Mouse (Mus musculus): ENCODE measurements around the gene Rab1a. TPM values are rescaled to one million over a fixed set of nuclear protein-coding genes. Genes with fewer than 3 reads are reported as not detected.

Rab1a gene
- polyA plus RNA-seq, 1 experiment from 2014 or later = 174 TPM

DNA sequence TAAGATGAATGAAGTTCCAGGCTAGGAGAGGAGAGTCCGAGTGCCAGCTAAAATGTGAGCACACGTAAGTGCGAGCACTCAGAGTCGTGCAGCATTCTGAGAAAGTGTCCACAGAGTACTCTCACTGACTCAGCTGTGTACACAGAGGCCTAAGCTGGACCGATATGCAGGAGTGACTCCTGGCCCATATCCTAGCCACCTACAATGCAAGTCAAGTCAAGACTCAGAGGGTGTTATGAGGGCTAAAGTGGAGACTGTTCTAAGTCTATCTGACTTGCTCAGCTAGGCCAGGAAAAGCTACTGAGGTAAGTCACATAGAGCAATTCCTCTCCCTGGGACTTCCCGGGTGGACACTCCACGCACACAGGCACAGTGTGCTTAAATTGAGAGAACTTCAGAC is 35.8 kb downstream of the Rab1a start:
- DNase-seq (ENCODE audit: low read depth, low spot score) (no peak), ATAC-seq (no peak)
- in situ Hi-C loops (cut with MboI; ENCODE audit: low pct_unique_long_range_greater_than_20kb) = no loop called here
- ChIA-PET POLR2A (no interaction called here), CTCF (interaction anchor here (1.2 to 2.1 kb wide), 2 partner anchors 9 to 96 kb away, joined by 4 to 5 read pairs; no protein-coding TSS in a partner anchor)
- no peak for TF ChIP-seq CTCF (IDR thresholded peaks at IDR 0.05)
- no peaks in the 10 kb centered on the region for H3K27me3 ChIP-seq

DNA sequence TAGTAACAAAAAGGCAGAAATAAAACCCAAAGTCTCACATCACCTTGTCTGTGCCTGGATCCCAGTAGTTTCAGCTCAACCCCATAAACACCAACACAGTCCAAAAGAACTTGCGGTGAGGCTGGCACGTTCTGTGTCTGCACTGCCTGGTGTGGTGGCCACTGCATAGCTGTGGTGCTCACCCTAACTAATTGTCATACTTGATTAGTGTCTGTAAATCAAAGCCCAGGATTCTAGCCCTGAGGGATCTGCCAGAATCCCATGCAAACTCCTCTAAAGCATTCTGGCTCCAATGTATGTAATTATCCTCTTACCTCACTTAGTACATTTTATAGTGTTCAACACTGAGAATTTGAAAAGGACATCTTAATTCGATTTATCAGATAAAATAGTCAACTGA is 36.7 kb downstream of the Rab1a start:
- ChIA-PET CTCF (no interaction called here), POLR2A (no interaction called here)
- no peaks in the 10 kb centered on the region for H3K27me3 ChIP-seq
- in situ Hi-C loops (cut with MboI; ENCODE audit: low pct_unique_long_range_greater_than_20kb) = no loop called here
- TF ChIP-seq CTCF (IDR thresholded peaks at IDR 0.05) = no peak
- DNase-seq (ENCODE audit: low read depth, low spot score) = no peak
- no peak for ATAC-seq

GRCm38 (mm10) chr11:20239279-20239861 is 38.1 kb downstream of the Rab1a start:
- TF ChIP-seq CTCF (IDR thresholded peaks at IDR 0.05) = no peak
- H3K27me3 ChIP-seq = no peaks in the 10 kb centered on the region
- ChIA-PET POLR2A (interaction anchor here (1.1 to 1.2 kb wide), 2 partner anchors 8 to 11 kb away, joined by 3 read pairs; no protein-coding TSS in a partner anchor), CTCF (no interaction called here)
- ATAC-seq = no peak
- no peak for DNase-seq (ENCODE audit: low read depth, low spot score)
- in situ Hi-C loops (cut with MboI; ENCODE audit: low pct_unique_long_range_greater_than_20kb) = no loop called here

- in situ Hi-C loops (cut with MboI; ENCODE audit: low pct_unique_long_range_greater_than_20kb) = no loop called here
- POLR2A ChIA-PET = interaction anchor here (1.1 to 1.2 kb wide), 2 partner anchors 9 to 10 kb away, joined by 3 read pairs; no protein-coding TSS in a partner anchor
- H3K27me3 ChIP-seq = no peaks in the 10 kb centered on the region
- CTCF ChIA-PET = no interaction called here
- no peak for TF ChIP-seq CTCF (IDR thresholded peaks at IDR 0.05)
- DNase-seq (ENCODE audit: low read depth, low spot score) (no peak), ATAC-seq (no peak)
Measured at GRCm38 (mm10) chr11:20240331-20240730, 39.1 kb downstream of the Rab1a start.

- TF ChIP-seq CTCF (IDR thresholded peaks at IDR 0.05) = no peak
Measured at GRCm38 (mm10) chr11:20241311-20241710, 40.1 kb downstream of the Rab1a start.

DNA sequence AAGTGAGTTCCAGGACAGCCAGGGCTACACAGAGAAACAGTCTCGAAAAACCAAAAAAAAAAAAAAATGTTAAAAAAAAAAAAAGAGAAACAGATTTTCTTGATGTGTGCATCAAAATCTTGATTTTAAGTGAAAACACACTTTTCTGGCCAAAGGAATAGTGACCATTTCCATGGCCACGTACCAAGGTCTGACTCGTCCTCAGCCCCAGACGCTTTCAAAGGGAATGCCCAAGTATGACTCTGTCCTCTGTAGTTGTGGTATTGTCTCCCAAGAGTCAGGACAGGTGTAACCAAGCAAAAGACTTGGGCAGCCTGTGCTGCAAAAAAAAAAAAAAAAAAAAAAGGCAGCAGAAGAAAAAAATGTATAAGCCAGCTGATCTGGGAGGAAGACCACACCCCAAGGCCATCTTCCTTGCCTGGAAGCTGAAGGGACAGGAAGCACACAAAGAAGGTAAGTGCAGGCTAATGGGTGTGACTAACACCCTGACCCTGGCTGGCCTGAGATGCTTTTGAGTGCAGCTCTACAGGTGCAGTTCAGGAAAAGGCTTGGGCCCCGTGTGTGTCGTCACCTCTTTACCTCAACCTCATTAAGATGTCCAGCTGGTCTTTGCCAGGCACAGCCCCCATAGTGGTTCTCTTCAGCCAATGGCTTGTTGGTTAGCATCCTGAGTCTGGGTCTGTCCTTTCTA is 41.3 kb downstream of the Rab1a start:
- ATAC-seq = no peak
- H3K27me3 ChIP-seq = no peaks in the 10 kb centered on the region
- no peak for DNase-seq (ENCODE audit: low read depth, low spot score)
- ChIA-PET CTCF (interaction anchor here (0.6 kb wide), 1 partner anchor 431 kb away, joined by 3 read pairs; no protein-coding TSS in a partner anchor), POLR2A (no interaction called here)
- in situ Hi-C loops (cut with MboI; ENCODE audit: low pct_unique_long_range_greater_than_20kb) = no loop called here
- no peak for TF ChIP-seq CTCF (IDR thresholded peaks at IDR 0.05)

More at GRCm38 (mm10) chr11:20241311-20241710, 40.1 kb downstream of the Rab1a start:
- POLR2A ChIA-PET = no interaction called here
- in situ Hi-C loops (cut with MboI; ENCODE audit: low pct_unique_long_range_greater_than_20kb) = no loop called here
- no peaks in the 10 kb centered on the region for H3K27me3 ChIP-seq
- no peak for DNase-seq (ENCODE audit: low read depth, low spot score)
- no peak for ATAC-seq
- CTCF ChIA-PET = no interaction called here

DNA sequence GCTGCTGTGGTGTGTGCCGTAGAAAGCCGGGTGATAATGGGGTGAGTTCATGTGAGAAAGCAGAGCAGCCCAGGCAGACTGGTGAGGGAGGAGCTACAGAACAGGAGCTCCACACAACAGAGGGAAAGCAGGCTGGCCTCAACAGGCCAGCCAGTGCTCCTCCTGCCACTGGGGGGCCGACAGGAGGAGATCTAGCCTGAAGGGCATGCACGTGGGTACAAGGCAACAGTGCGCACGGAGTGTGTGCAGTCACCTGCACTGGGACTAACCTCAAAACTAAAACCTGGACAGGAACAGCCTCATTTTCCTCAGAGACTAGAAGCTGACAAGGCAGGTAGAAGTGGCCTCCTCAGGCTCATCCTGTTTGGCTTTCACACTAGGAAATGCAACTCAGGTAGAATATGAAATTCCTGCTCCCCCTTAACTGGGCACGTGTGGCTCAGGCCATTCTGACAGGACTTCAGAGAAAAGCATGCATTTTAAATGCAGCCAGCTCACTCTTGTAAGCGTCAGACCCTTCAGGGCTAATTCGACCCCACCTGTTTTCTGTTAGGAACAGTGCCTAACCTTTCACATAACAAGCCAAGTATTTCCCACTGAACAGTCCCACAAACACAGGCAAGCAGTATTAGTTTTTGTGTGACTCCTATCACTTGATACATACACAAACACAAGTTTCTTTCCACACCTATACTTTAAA is 42.1 kb downstream of the Rab1a start:
- ATAC-seq (no peak), DNase-seq (ENCODE audit: low read depth, low spot score) (no peak)
- ChIA-PET CTCF (interaction anchor here (0.6 kb wide), 1 partner anchor 432 kb away, joined by 3 read pairs; no protein-coding TSS in a partner anchor), POLR2A (no interaction called here)
- TF ChIP-seq CTCF (IDR thresholded peaks at IDR 0.05) = no peak
- no peaks in the 10 kb centered on the region for H3K27me3 ChIP-seq
- in situ Hi-C loops (cut with MboI; ENCODE audit: low pct_unique_long_range_greater_than_20kb) = no loop called here

GRCm38 (mm10) chr11:20244336-20245290 is 43.4 kb downstream of the Rab1a start:
- H3K27me3 ChIP-seq = no peaks in the 10 kb centered on the region
- DNase-seq (ENCODE audit: low read depth, low spot score) (no peak), ATAC-seq (no peak)
- CTCF ChIA-PET = interaction anchor here (0.8 kb wide), 1 partner anchor 89 kb away, joined by 3 read pairs; no protein-coding TSS in a partner anchor
- in situ Hi-C loops (cut with MboI; ENCODE audit: low pct_unique_long_range_greater_than_20kb) = no loop called here
- TF ChIP-seq CTCF (IDR thresholded peaks at IDR 0.05) = no peak
- POLR2A ChIA-PET = interaction anchor here (0.6 kb wide), 2 partner anchors 11 to 13 kb away, joined by 5 to 7 read pairs; no protein-coding TSS in a partner anchor

DNA sequence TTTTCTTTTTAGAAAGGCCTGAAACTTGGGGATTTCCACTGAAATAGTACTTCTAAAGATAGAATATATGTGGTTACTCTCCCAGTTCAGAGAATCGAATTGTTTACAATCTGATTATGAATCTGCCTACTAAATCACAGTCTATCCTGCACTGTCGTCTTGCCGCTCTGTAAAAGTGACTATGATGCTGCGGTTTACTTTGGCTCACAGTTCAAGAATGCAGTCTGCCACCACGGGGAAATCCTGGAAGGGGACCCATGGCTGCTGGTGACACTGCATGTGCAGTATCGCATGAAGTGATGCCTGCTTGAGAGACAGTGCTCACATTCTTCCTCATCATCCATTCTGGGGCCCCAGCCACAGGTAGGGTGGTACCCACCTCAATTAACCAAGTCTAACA is 44.1 kb downstream of the Rab1a start:
- POLR2A ChIA-PET = no interaction called here
- no peak for TF ChIP-seq CTCF (IDR thresholded peaks at IDR 0.05)
- in situ Hi-C loops (cut with MboI; ENCODE audit: low pct_unique_long_range_greater_than_20kb) = no loop called here
- no peaks in the 10 kb centered on the region for H3K27me3 ChIP-seq
- no peak for ATAC-seq
- CTCF ChIA-PET = no interaction called here
- DNase-seq (ENCODE audit: low read depth, low spot score) = no peak

- DNase-seq (ENCODE audit: low read depth, low spot score) (no peak), ATAC-seq (no peak)
- in situ Hi-C loops (cut with MboI; ENCODE audit: low pct_unique_long_range_greater_than_20kb) = no loop called here
- ChIA-PET CTCF (interaction anchor here (0.8 to 1.2 kb wide), 3 partner anchors 10 to 16 kb away, joined by 3 to 4 read pairs (median 3); no protein-coding TSS in a partner anchor), POLR2A (no interaction called here)
- no peaks in the 10 kb centered on the region for H3K27me3 ChIP-seq
- TF ChIP-seq CTCF (IDR thresholded peaks at IDR 0.05) = no peak
Measured at GRCm38 (mm10) chr11:20246616-20247015, 45.4 kb downstream of the Rab1a start.

Measured in Patski (cell line).